Mouse (Mus musculus) embryonic fibroblast, embryonic 13.5 days (primary cell): ENCODE measurements around the gene Acsl4. TPM values are rescaled to one million over a fixed set of nuclear protein-coding genes. Genes with fewer than 3 reads are reported as not detected.
A peak's percentile ranks its signal among the peaks of the same experiment; 100 is the strongest.

ENCODE experiments used
- H3K27ac ChIP-seq: 2 replicates; pipeline ENCODE4 v1.5.1; 2012; ENCODE audit warnings: low read length, control low read depth, inconsistent platforms; ENCODE audit not compliant: insufficient read depth
- H3K4me1 ChIP-seq: 2 replicates; pipeline ENCODE4 v1.6.1; 2011; ENCODE audit warnings: low read length; ENCODE audit not compliant: control insufficient read depth, insufficient read depth
- H3K4me3 ChIP-seq: 2 replicates; pipeline ENCODE4 v1.5.1; 2011; ENCODE audit warnings: mild to moderate bottlenecking, control low read depth, low read length; ENCODE audit not compliant: insufficient read depth
- CTCF ChIP-seq: IDR thresholded peaks from 2 replicates; pipeline ENCODE4 v1.5.1; 2011; ENCODE audit warnings: mild to moderate bottlenecking, control low read depth, low read length, moderate library complexity, borderline replicate concordance; ENCODE audit not compliant: insufficient read depth
- POLR2A ChIP-seq: IDR thresholded peaks from 2 replicates; pipeline ENCODE4 v1.6.1; 2011; ENCODE audit warnings: low read depth, mild to moderate bottlenecking, control low read depth, low read length, moderate library complexity
- polyA plus RNA-seq: library from polyadenylated mRNA; stranded (reverse); fragments of >200 nt; gene quantifications from 2 replicates; pipeline ENCODE4 v1.2.4, GENCODE M21; 2011; ENCODE audit warnings: low read depth; ENCODE audit not compliant: missing spikeins, insufficient read length

Acsl4 gene
- polyA plus RNA-seq, 1 experiment: 34.0 TPM

GRCm38 (mm10) chrX:142390909-142391265 lies 552 bp upstream of the Acsl4 start:
- Histone ChIP-seq H3K4me3 (peak overlapping the region; percentile 67), H3K4me1 (no peaks in the 10 kb centered on the region), H3K27ac (peak overlapping the region; percentile 68)
- TF ChIP-seq POLR2A (no peak), CTCF (no peak)

GRCm38 (mm10) chrX:142389581-142390159 lies 665 bp downstream of the Acsl4 start:
- peak overlapping the region; percentile 71 for H3K27ac ChIP-seq
- 0 out of 2 replicates have a peak, but pooled peaks cover 2% of the 10 kb centered on the region for H3K4me1 ChIP-seq
- TF ChIP-seq POLR2A (no peak), CTCF (no peak)
- H3K4me3 ChIP-seq: peak overlapping the region; percentile 98

DNA sequence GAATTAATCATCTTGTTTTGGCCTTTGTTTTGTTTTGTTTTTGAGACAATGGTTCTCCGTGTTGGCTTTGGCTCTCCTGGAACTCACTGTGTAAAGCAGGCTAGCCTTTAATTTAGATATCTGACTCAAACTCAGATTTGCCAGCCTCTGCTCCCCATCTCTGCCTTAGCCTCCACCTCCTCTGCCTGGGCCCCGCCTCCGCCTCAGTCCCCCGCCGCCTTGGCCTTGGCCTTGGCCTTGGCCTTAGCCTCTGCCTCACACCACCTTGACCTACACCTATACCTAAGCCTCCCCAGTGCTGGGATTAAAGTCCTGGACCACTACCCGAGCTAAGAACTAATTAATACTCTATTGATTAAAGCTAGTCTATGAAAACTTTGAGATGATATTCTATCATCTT lies 2.2 kb downstream of the Acsl4 start:
- Histone ChIP-seq H3K4me1 (0 out of 2 replicates have a peak, but pooled peaks cover 2% of the 10 kb centered on the region), H3K4me3 (no peak overlapping the region; the same call in 1 of the 2 replicates), H3K27ac (no peak overlapping the region)
- TF ChIP-seq POLR2A (no peak), CTCF (no peak)

DNA sequence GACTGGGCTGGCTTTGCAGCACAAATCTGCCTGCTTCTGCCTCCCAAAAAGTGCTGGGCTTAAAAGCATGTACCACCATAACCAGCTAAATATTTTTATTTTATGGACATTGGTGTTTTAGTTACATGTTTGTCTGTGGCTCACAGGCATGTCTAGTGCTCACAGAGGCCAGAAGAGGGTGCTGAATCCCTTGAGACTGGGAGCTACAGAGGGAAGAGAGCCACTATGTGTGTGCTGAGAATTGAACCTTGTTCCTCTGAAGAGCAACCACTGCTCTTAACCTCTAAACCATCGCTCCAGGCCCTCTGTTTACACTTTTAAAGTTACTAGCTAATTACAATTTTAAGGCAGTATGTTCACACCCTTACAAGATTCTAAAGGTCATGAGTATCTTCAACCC lies 2.7 kb downstream of the Acsl4 start:
- no peak for TF ChIP-seq CTCF
- no peak for TF ChIP-seq POLR2A

DNA sequence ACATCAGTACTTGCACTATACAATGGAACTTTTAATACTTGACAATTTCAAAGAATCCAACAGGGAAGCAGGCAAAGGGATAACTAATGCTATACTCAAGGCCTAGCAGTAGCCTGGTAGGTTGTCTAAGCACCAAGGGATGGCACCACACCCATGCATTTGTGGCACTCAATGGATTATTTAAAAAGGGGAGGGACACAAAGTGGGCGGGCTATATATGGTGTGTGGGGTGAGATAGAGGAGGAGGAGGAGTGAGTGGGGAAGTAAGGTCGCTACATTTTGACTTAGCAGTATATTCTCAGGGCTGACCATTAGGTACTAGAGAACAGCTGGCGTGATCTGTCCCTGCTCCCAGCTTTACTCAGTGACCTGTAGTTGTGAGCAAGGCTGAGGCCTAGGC lies 5.4 kb downstream of the Acsl4 start:
- no peak for TF ChIP-seq CTCF
- TF ChIP-seq POLR2A: no peak
- Histone ChIP-seq H3K27ac (no peak overlapping the region), H3K4me1 (0 out of 2 replicates have a peak, but pooled peaks cover 2% of the 10 kb centered on the region), H3K4me3 (no peak overlapping the region)

More for the DNA sequence above, 2.7 kb downstream of the Acsl4 start:
- H3K27ac ChIP-seq: no peak overlapping the region
- H3K4me3 ChIP-seq: no peak overlapping the region
- 0 out of 2 replicates have a peak, but pooled peaks cover 2% of the 10 kb centered on the region for H3K4me1 ChIP-seq

DNA sequence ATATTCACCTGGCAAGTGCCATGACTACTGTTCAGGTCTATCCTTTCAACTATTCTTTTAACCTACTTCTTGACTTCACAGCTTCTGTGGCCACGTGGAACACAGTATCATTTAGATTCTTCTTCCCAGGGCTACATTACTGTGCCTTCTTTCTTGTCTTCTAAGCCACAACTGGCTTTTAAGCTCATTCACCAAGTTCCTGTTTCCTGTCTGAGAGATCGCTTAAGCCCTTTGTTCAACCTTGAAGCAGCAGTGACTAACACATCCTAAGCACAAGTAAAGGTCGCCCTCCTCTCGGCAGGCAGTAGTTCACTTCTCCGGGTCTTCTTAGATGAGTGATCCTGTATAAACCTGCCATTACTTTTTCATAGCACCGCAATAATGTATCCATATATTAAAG lies 10.4 kb downstream of the Acsl4 start:
- Histone ChIP-seq H3K27ac (no peak overlapping the region), H3K4me1 (0 out of 2 replicates have a peak, but pooled peaks cover 1% of the 10 kb centered on the region), H3K4me3 (no peak overlapping the region)
- TF ChIP-seq POLR2A: no peak
- no peak for TF ChIP-seq CTCF

- Histone ChIP-seq H3K4me3 (no peak overlapping the region), H3K27ac (no peak overlapping the region)
- TF ChIP-seq POLR2A: no peak
- no peak for TF ChIP-seq CTCF
Observed at GRCm38 (mm10) chrX:142378048-142378447, 12.3 kb downstream of the Acsl4 start.

DNA sequence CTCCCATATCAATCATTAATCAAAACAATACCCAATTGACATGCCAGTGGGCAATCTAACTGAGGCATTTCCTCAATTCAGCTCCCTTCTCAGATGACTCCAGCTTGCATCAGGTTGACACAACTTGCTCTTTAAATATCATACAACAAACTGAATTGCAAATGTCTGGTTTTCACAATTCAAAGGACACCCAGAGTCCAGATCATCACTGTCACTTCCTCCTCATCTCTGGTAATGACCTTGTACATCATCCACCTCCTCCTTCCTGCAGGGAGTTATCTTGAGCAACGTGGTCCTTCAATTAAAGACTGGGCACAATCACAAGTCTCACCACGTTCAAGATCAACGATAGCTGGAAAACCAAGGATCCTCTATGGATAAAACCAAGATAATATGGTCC lies 13.0 kb downstream of the Acsl4 start:
- Histone ChIP-seq H3K27ac (no peak overlapping the region), H3K4me3 (no peak overlapping the region), H3K4me1 (no peaks in the 10 kb centered on the region)
- TF ChIP-seq POLR2A: no peak
- no peak for TF ChIP-seq CTCF

More at GRCm38 (mm10) chrX:142378048-142378447, 12.3 kb downstream of the Acsl4 start:
- no peaks in the 10 kb centered on the region for H3K4me1 ChIP-seq

DNA sequence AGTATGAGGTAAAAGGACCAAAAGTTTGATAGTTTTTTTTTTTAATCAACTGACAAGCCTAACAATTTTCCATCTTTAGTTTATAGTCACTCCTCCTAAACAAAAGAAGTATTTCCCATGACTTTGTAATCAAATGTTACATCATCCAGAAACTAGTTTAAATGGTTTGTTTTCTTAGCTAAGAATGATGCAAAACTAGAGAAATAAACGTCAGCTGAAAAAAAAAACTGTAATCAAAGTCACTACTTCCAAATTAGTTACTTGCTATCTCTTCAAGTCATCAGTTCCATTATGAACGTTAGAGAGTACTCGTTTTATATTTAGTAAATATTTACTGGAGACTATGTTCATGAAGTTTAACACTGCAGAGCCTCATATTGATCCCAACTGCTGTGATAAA lies 13.6 kb downstream of the Acsl4 start:
- Histone ChIP-seq H3K4me1 (no peaks in the 10 kb centered on the region), H3K27ac (no peak overlapping the region), H3K4me3 (no peak overlapping the region)
- TF ChIP-seq POLR2A (no peak), CTCF (no peak)

- H3K4me3 ChIP-seq: no peak overlapping the region
- TF ChIP-seq POLR2A: no peak
- TF ChIP-seq CTCF: no peak
- no peak overlapping the region for H3K27ac ChIP-seq
- H3K4me1 ChIP-seq: no peaks in the 10 kb centered on the region
Observed at GRCm38 (mm10) chrX:142375519-142375918, 14.8 kb downstream of the Acsl4 start.

GRCm38 (mm10) chrX:142372393-142372792 lies 17.9 kb downstream of the Acsl4 start:
- Histone ChIP-seq H3K27ac (no peak overlapping the region), H3K4me1 (no peaks in the 10 kb centered on the region), H3K4me3 (no peak overlapping the region)
- no peak for TF ChIP-seq POLR2A
- no peak for TF ChIP-seq CTCF
